Mouse (Mus musculus): Measurements from ENCODE around the gene Slc38a10.

The Slc38a10 gene

DNA sequence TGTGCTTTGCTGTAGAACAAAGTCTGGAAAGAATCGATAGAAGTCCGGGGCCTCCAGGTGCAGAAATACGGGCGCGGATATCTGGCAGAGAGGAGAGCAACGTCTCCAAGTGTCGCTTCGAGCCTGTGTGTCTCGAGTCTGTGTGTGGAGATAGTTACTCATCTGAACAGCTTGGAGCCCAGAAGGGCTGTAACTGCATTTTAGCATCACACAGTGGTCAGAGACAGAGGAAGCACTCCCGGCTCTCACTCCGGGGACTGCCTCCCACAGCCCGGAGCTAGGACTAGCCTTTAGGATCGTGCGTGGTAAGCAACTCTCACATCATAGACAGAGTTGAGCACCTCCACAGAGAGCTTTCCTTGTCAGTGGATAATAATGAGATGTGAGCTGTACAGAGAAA lies 22.1 kb upstream of the Slc38a10 start:
- no peak for DNase-seq

DNA sequence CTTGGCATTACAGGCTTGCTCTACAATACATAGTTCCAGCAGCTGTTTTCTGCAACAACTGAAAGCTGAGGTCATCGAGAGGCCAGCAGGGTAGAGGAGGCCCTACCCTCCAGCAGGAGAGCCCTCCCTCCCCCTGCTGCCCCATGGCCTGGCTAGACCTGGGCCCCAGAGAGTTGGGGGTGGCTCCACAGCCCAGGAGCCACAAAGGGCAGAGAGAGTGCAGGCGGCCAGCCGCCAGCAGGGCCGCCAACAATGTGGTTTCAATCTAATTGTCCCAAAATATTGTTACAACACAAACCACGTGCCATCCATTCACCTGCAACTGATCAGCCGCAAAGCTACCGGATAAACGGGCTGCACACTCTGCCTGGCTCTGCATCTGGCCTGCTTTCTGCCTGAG lies 20.0 kb upstream of the Slc38a10 start:
- DNase-seq = no peak

DNA sequence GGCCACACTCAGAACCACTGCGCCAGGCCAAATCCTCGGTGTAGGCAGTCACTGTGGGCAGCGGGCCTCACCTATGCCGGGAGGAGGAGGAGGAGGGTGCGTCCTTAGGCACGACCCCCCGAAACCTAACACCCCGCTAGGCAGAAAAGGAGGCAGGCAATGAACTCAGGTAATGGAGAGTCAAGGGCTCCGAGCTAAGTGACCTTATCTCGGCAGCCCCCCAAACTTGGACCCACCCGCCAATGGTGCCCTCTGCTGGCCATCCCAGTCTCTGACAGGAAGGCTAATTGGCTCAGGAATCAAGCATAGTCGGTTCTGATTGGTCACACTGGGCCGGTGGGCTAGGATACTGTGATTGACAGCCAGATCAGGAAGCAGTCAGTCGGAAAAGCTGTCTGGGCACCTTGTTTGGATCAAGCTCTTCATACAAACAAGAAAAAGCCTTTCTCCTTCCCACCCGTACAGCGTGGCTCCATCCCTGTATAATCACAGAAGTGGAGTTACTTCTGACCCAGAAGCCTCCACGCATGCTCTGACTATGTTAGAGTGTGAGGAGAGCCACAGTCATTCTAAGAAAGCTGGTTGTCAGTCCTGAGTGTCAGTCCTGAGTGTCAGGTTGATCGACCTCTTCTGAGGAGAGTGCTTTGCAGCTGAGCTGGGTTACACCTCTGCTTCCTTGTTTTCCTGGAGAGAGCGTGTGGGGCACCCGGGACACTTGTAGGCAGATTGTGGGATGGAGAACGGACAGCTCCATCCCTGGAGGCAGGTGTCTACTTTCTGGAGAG lies 18.3 kb upstream of the Slc38a10 start:
- peak; percentile 98 for DNase-seq

DNA sequence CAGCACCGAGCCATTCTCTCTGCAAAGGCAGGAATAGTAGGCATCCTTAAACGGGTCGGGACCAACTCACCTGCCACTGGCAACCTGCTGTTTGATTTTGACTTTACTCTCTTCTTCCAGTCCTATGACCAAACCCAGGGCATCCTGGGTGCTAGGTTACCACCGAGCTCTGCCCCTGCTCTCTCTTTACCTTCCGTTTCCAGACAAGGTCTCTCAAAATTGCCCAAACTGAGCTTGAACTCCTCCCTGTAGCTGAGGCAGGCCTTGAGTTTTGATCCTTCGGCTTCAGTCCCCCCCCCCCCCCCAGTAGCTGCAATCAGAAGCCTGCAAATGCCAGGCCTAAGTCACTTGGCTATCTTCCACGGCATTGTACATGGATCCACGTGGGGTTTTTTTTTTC lies 17.4 kb upstream of the Slc38a10 start:
- no peak for DNase-seq

DNA sequence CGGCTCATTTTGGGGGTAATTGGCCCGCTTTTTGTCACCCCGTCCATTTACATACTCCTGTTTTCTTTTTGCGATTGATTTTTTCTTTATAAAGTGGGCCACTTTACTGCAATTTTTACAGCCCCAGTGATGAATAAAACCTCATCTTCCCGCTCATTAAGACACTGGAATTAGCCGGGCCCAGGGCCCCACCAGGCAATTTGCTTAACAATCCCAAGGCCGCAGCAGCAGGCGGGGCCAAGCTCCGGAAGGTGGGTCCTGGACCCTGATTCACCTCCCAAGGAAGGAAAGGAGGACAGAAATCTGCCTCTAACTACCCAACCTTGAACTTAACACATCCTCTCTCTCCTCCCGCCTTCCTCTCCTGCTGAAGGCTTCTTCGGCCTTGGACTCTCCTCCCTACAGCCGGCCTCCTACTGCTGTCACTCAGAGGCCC lies 16.8 kb upstream of the Slc38a10 start:
- DNase-seq = no peak

DNA sequence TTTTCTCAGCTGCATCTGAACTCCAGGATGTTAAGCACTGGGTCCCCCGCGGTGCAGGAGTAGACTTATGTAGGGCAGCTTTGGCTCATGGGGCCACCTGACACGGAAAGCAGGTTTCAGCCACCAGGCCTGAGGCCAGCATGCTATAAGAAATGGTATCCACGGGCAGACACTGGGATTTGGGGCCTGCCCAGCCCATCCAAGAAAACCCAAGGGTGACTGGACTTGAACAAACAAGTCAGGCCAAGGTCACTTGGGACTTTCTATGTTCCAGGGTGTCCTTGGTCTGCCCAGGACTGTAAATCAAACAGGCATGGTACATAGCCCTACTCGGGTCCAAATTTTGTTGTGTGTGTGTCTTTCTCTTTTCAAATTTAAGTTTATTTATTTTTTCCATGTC lies 15.9 kb upstream of the Slc38a10 start:
- DNase-seq = no peak

DNA sequence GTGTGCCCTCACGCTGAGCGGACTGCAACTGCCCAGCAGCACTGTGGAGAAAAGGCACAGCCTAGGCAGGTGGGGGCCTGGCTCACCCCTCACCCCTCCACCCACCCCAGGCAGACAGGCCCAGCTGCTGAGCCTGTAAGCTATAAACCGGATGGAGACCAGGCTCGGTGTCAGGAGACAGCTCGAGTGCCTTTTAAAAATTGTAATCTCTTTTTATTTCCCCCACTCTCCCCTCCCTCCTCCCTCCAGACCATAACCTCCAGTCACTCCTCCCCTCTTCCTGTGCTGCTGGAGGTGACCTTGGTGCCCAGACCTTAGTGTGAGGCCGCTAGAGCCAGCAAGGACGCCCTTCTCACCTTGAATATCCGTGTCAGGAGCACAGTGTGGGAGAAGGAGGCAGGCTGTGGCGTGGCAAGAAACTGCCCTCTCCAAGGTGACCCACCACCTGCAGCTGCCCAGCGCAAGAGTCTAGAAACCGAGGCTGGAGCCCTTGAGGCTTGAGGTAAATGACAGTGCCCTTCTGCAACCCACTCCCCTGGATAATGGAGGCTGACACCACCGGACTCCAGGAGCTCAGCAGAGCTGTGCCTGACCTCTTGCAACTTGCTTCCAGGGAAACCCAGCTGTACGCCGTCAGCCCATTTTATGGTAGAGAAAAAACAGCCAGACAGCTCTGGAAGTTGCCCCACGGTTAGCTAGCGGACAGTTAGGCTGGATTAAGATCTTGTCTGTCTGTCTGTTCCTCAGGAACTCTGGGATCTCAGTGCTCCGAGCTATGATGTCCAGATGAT lies 13.5 kb upstream of the Slc38a10 start:
- peak; percentile 93 for DNase-seq

DNA sequence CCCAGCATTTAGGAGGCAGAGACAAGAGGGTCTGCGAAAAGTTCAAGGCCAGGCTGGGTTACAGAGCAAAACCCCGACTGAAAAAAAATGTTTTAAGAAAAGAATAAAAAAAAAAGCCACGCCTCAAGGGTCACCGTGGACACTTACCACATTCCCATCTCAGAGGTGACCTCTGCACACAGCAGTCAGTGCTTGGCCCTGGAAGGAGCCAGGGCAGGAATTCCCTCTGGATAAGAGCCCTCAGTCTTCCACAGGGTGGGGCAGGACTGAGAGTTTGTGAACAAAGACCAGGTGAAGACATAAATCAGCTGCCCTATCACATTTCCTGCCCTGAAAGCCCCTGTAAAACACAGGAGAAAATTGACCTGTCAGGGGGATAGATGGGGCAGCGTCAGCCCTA lies 12.9 kb upstream of the Slc38a10 start:
- no peak for DNase-seq

DNA sequence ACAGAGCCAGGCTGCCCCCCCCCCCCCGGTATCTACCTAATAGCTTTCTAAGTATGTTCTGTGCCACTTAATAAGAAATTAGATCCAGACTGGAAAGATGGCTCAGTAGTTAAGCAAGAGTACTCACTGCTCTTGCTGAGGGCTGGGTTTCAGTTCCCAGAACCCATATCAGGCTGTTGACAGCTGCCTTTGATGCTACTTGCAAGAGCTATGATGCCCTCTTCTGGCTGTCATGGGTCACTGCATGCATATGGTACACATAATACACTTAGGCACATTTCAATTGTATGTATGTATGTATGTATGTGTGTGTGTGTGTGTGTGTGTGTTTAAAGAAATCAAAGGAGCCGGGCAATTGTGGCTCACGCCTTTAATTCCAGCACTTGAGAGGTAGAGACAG lies 12.1 kb upstream of the Slc38a10 start:
- DNase-seq = no peak

DNA sequence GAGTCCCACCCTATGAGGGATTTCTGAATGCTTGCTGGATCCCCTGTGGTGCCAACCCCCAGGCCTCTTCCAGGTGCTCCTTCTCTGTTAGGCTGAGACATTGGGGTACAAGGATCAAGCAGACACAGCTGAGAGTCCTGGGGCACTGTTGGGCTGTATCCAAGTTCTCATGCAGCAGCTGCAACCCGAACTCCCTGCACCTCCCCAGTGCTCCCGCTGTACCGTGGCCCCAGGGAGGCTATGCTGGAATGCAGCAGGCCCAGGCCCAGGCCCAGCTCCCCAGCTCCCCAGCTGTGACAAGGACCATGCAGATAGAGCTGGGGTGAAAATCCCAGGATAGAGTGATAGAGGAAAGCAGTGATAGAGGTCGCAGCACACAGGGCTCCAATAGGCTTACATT lies 10.1 kb upstream of the Slc38a10 start:
- no peak for DNase-seq

DNA sequence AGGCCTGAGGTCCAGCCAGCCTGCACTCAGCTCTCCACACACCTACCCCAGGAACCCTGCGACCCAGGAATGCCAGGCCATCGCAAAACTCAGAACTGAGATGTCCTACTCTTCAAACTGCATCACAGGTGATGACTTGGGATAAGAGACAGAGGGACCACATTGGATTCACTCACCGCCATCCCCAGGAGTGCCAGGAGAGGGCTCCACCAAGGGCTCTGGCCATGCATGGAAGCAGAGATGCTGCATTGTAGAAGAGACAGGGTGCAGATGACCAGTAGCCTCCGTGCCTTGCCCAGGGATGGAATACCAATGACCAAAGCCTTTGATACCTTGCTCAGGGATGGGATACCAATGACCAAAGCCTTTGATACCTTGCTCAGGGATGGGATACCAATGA lies 9.3 kb upstream of the Slc38a10 start:
- DNase-seq = no peak

DNA sequence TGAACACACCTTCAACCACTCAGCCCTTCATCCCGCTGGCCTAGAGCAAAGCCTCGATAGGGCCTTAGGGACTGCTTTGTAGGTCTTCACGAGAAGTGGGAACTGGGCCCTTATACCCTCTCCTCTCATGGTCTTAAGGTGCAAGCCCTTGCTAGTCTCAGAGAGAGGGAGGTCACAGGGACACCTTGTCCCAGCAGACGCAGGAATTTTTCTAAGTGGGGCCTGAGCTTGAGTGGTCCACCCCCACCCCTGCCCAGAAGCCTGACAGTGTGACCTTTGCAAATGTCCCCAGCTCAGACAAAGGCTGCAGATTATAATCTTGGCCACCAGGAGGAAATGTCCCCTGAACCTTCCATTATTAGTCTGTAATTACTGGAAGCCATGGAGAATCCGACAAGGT lies 8.5 kb upstream of the Slc38a10 start:
- no peak for DNase-seq

DNA sequence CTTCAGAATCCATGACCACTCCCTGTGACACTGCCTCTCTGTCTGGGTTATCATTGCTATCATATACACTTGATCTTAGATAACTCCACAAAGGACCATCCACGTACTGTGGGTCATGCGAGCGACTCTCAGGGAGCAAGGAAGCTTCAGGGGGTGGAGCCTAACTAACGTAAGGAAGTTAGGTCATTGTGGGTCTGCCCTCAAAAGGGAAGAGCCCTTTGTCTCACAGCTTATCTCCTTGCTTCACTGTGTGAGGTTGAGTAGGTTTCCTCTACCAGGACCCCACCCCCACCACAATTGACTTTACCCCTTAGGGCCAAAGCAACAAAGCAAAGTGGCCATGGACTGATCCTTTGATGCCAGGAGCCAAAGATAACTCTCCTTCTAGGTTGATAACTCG lies 7.7 kb upstream of the Slc38a10 start:
- peak; percentile 85 for DNase-seq

DNA sequence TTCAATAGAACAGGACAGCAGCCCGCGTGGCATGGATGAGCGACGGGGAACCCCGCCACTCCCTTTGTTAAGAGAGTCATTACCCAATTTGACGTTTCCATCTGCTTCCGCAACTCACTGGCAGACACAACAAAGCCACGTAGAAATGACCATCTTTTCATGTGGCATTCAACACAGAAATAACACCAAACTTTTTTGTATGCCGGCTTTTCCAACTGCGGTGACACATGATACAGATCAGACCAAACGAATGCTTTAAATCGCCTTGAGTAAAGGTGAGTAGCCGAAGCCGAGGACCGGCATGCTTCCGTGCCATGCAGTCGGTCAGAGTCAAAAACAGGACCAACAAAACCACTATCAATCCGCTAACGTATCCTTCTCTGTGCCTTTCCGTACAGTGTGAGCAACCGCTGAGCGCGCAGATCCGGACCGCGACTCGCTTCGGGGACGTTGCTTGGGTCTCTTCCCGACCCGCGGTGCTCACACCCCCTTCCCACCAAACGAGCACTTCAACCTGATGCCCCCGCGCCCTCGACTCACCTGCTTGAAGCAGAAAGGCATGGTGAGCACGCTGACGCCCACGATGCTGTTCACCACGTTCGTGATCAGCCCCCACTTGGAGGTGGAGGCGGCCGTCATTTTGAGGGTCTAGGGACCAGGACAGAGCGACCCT lies 570 bp downstream of the Slc38a10 start:
- DNase-seq = no peak

DNA sequence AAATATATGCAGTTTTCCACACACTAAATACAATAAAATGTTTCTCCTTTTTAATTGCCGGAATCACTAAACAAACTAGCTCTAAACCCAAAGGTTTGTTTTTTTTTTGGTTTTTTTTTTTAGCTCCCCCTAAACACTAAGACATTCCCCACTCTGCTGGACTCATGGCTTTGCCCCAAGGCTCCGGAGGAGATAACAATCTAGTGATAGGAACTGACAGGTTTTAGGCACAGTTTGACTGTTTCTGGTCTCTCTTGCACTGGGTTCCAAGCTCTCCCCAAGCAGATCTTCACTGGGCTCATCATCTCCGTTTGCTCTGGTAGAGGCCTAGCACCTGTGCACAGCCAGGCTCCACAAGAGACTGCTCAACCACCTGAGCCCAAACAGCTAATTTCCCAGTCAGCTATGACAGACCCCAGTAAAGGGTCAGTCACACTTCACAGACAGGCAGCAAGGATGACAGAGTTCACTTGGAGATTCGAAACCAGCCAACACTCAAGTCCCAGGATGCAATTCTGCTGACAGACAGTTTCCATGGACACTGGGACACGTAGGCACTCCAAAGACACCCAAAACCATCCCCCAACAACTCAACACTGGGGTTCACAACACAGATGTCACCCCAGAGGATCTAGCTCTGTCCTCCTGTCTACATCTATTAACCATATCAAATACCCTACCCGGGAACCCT lies 1.5 kb downstream of the Slc38a10 start:
- no peak for DNase-seq

DNA sequence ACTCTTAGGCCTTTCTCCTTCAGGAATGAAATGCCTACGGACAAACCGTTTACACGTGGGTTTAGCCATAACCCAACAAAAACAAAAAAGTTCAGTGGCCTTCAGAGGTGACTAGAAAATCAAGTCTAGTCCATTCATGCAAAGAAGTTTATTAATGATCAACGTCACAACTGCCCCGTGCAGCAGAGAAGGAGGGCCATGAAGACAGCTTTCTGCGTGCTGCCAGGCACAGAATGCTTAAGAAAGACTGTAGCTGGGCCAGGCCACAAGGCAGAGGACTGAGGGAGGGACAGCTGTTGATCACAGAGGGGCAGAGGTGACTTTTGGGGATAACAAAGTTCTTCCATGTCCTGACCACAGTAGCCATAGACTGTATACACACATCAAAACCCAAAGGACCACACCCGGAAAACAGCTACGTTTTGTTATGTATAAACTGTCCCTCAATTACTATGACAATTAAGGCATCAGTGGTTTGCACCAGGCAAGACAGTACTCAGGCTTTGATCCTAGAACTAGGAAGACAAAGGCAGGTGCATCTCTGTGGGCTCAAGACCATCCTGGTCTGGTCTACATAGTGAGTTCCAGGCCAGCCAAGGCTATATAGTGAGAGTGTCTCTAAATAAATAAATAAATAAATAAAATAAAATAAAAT lies 2.8 kb downstream of the Slc38a10 start:
- no peak for DNase-seq

DNA sequence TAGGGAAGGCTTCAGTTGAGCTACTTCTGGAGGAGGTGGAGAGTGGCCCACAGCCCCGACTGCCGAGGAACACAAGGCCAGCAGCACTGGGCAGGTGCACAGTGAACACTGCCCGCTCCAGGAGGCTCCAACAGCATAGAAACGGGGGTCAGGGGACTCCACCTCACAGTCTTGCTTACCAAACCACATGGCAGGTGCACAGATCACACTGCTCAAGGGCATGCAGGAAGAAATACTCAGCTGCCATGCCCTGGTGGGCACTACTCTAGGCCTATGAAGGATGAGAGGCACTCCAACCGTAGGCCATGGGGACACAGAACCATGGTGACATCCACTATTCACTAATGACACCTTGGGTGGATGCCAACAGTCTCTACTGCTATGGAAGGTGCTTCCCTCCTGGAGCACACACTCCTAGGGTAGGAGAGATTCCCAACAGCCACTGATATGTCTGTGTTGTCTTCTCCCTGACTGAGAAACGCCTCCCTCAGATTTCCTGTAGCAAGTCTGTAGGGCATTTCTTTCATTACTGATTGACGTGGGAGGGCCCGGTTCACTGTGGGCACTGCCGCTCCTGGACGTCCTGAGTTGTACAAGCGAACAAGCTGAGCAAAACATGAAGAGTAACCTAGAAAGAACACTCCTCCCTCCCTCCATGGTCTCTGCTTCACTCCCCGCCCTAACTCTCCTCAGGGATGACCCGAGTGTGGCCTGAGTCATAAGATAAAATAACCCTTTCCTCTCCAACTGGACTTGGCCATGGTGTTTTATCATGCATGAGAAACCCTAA lies 7.2 kb downstream of the Slc38a10 start:
- no peak for DNase-seq

DNA sequence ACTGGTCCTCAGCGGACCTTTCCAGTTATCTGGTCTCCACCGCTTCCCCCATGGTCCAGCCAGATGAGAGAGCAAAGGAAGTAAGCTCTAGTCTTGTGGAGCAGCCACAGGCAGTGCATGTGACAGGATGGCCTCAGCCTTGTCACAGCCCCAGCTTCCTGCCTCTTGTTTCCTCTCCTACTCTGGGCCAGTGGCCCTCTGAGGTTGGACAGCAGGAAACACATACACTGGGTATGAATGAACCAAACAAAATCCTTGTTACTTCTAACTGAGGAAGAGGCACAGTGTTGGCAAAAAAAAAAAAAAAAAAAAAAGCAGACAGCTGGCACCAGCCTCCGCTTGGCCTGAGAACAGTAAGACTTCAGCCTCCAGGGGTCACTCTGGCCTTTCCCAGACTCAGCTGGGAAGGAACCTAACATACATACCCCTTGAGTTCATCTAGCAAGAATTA lies 8.5 kb downstream of the Slc38a10 start:
- DNase-seq = peak; percentile 99

DNA sequence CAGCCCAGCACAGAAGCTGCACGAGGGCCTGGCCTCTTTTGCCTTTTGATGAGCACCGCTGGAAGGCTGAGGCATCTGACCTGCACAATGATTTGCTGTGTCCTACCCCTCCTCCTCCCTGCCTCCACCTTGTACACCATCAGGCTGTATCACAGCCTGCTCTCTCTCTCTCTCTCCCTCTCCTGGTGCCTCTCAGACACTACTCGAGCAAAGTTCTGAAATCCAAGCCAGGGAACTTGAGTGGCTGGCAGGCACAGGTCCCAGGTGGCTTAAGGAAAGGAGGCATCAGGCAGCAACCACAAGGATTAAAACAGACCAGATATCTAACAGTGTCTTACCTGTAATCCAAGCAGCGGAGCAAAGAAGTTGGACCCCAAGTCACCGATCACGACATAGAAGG lies 10.9 kb downstream of the Slc38a10 start:
- no peak for DNase-seq

DNA sequence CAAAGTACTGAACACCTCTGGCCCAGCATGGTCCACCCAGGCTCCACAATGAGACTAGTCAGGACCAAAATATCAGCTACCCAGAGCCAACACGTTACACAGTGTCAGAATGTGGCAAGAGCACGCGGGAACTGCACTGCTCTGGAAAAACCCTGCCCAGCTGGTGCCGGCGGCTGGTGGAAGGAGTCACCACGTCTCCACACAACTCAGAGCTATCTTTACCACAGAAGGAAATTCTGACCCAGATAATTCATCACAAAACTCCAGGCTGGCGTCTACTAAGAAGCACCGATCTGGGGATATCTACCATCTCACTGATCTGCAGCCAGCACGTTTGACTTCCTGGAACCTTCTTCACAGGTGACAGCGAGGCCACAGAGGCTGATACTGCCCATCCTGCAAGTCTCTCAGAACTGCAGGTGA lies 11.8 kb downstream of the Slc38a10 start:
- no peak for DNase-seq

DNA sequence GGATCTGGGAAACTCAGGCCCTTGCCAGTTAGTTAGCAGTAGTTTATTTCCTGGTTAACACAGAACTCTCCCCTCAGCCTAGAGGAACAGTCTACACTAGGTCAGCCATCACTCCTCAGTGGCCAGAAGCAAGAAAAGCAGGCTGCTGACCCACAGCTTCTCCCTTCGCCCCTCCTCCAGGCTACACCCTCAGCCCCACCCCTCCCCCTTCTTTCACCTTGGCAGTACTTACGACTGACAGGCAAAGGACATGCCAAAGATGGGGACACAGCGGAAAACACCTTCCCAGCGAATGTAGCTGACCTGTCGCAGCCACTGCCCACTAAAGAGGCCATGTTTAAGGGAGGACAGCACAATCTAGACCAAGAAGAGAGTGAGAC lies 13.5 kb downstream of the Slc38a10 start:
- DNase-seq = peak; percentile 95

All from heart, adult 11 months (tissue).